17 mouse cellular contexts compared by ENCODE assay signal in the genomic region with DNA sequence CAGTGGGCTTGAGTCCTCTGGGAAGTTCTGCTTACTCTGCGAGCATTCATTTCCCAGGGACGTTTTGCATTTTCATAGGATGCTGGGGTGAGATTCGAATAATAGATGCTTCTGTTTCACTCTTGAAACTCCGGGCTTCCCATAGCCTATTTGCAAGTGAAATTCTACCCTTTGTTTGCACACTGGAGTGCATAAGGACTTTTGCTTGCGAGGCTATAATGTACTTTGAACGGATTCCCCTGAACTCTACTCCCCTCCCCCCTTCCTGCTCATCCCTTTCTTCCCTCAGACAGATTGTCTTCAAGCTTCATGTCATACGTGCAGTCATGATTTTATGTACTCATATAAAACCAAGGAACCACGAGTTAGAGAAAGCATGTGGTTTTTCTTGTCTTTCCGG. TPM values are rescaled to one million over a fixed set of nuclear protein-coding genes. Genes with fewer than 3 reads are reported as not detected.
DNase-seq lines count a peak whose midpoint lies in the region; ATAC-seq and TF ChIP-seq lines count a peak whose summit lies in the region.
"Had no signal": no experiment of that assay in that cellular context is flagged by ENCODE, and none has a peak within 500 bp of the region (broad histone marks: within the 10 kb centered on the region; RNA-seq: fewer than 3 reads in every experiment).

No protein-coding gene starts in this region.

- no peak for DNase-seq in hindbrain, embryonic 11.5 days (ENCODE audit: low spot score)
- no peak for DNase-seq in hindbrain, postnatal 0 days (ENCODE audit: low spot score)
- DNase-seq in midbrain, embryonic 10.5 days (ENCODE audit: low spot score), result no peak
- DNase-seq in midbrain, postnatal 0 days (ENCODE audit: low spot score), result no peak
- no peak for DNase-seq in gastrocnemius, adult 8-10 months (ENCODE audit: low spot score in 2 of 2)
- no peak for DNase-seq in frontal cortex, adult 2 months (ENCODE audit: extremely low spot score in 1 of 2, low spot score in 1 of 2)
- DNase-seq: adrenal gland, adult 8-10 months; cerebellum, adult 9-10 months; gastrocnemius, postnatal 36 days; kidney, adult 11 months; kidney, postnatal 4 days; layer of hippocampus, adult 9-11 months; lung, postnatal 14 days; thymus, postnatal 14 days had no signal

- H3K4me1 ChIP-seq in hindbrain, embryonic 11.5 days (replicated peaks; ENCODE audit: control insufficient read depth, insufficient read depth, low read length), result no peaks in the 10 kb centered on the region; the same call in 1 of the 2 replicates
- H3K4me1 ChIP-seq in hindbrain, postnatal 0 days (ENCODE audit: insufficient read depth, low read length), result no peaks in the 10 kb centered on the region
- H3K4me1 ChIP-seq in midbrain, embryonic 10.5 days, result peaks cover 10% of the 10 kb centered on the region
- no peaks in the 10 kb centered on the region for H3K4me1 ChIP-seq in midbrain, postnatal 0 days (ENCODE audit: insufficient read depth, low read length)
- peaks cover 7% of the 10 kb centered on the region; the same call in 1 of the 2 replicates for H3K4me1 ChIP-seq in midbrain, embryonic 12.5 days
- H3K4me1 ChIP-seq: limb, embryonic 13.5 days had no signal

- H3K4me3 ChIP-seq in hindbrain, embryonic 11.5 days (ENCODE audit: low read depth, low read length), result no peak overlapping the region
- no peak overlapping the region for H3K4me3 ChIP-seq in hindbrain, postnatal 0 days (ENCODE audit: low read length)
- H3K4me3 ChIP-seq in midbrain, embryonic 10.5 days, result no peak overlapping the region
- H3K4me3 ChIP-seq in midbrain, postnatal 0 days (ENCODE audit: low read depth, low read length), result no peak overlapping the region
- H3K4me3 ChIP-seq in midbrain, embryonic 12.5 days, result no peak overlapping the region
- H3K4me3 ChIP-seq: hindbrain, embryonic 13.5 days; limb, embryonic 13.5 days had no signal

- H3K9ac ChIP-seq in hindbrain, embryonic 11.5 days (ENCODE audit: low read depth, low read length), result no peak overlapping the region
- H3K9ac ChIP-seq in hindbrain, postnatal 0 days (replicated peaks; ENCODE audit: low read length), result no peak overlapping the region
- no peak overlapping the region for H3K9ac ChIP-seq in midbrain, postnatal 0 days (replicated peaks; ENCODE audit: low read length, poor library complexity, severe bottlenecking)
- no peak overlapping the region for H3K9ac ChIP-seq in midbrain, embryonic 12.5 days (replicated peaks)
- H3K9ac ChIP-seq: hindbrain, embryonic 13.5 days; limb, embryonic 13.5 days had no signal

- H3K4me2 ChIP-seq in hindbrain, embryonic 11.5 days (replicated peaks; ENCODE audit: low read depth, low read length), result no peak overlapping the region
- no peak overlapping the region for H3K4me2 ChIP-seq in hindbrain, postnatal 0 days (ENCODE audit: low read depth, low read length)
- no peak overlapping the region for H3K4me2 ChIP-seq in midbrain, postnatal 0 days (ENCODE audit: low read depth, low read length, poor library complexity, severe bottlenecking)
- no peak overlapping the region for H3K4me2 ChIP-seq in midbrain, embryonic 12.5 days (replicated peaks)
- H3K4me2 ChIP-seq: hindbrain, embryonic 13.5 days; limb, embryonic 13.5 days had no signal

- no peak overlapping the region for H3K27ac ChIP-seq in hindbrain, embryonic 11.5 days (ENCODE audit: low read depth, low read length)
- no peak overlapping the region for H3K27ac ChIP-seq in hindbrain, postnatal 0 days
- H3K27ac ChIP-seq in midbrain, embryonic 10.5 days (replicated peaks), result peak overlapping the region; percentile 71; the same call in 1 of the 2 replicates
- no peak overlapping the region for H3K27ac ChIP-seq in midbrain, postnatal 0 days (ENCODE audit: low read depth, low read length)
- H3K27ac ChIP-seq in midbrain, embryonic 12.5 days (replicated peaks), result peak overlapping the region; percentile 56; the same call in 1 of the 2 replicates
- H3K27ac ChIP-seq: hindbrain, embryonic 13.5 days; limb, embryonic 13.5 days had no signal

- H3K36me3 ChIP-seq in hindbrain, embryonic 11.5 days (ENCODE audit: control insufficient read depth, insufficient read depth, low read length), result no peaks in the 10 kb centered on the region
- no peaks in the 10 kb centered on the region for H3K36me3 ChIP-seq in hindbrain, postnatal 0 days (ENCODE audit: insufficient read depth, low read length)
- no peaks in the 10 kb centered on the region for H3K36me3 ChIP-seq in midbrain, embryonic 10.5 days
- no peaks in the 10 kb centered on the region for H3K36me3 ChIP-seq in midbrain, postnatal 0 days (ENCODE audit: insufficient read depth, low read length)
- H3K36me3 ChIP-seq in midbrain, embryonic 12.5 days, result no peaks in the 10 kb centered on the region
- H3K36me3 ChIP-seq: hindbrain, embryonic 13.5 days; limb, embryonic 13.5 days had no signal

- ATAC-seq in hindbrain, embryonic 11.5 days (ENCODE audit: low FRiP score), result peak; percentile 78
- ATAC-seq in hindbrain, postnatal 0 days, result no peak
- ATAC-seq in midbrain, postnatal 0 days (ENCODE audit: low FRiP score), result no peak
- peak; percentile 69 for ATAC-seq in midbrain, embryonic 12.5 days (ENCODE audit: low FRiP score, low read depth)

- no peaks in the 10 kb centered on the region for H3K9me3 ChIP-seq in hindbrain, embryonic 11.5 days (ENCODE audit: control insufficient read depth, low read length)
- H3K9me3 ChIP-seq in hindbrain, postnatal 0 days (ENCODE audit: low read length), result no peaks in the 10 kb centered on the region
- no peaks in the 10 kb centered on the region for H3K9me3 ChIP-seq in midbrain, embryonic 10.5 days (replicated peaks)
- no peaks in the 10 kb centered on the region for H3K9me3 ChIP-seq in midbrain, postnatal 0 days (ENCODE audit: low read length)
- H3K9me3 ChIP-seq in midbrain, embryonic 12.5 days, result no peaks in the 10 kb centered on the region
- H3K9me3 ChIP-seq: hindbrain, embryonic 13.5 days; limb, embryonic 13.5 days had no signal

- H3K27me3 ChIP-seq in hindbrain, embryonic 11.5 days (ENCODE audit: control insufficient read depth, insufficient read depth, low read length), result no peaks in the 10 kb centered on the region
- H3K27me3 ChIP-seq in hindbrain, postnatal 0 days (ENCODE audit: insufficient read depth, low read length), result no peaks in the 10 kb centered on the region
- H3K27me3 ChIP-seq in midbrain, embryonic 10.5 days (ENCODE audit: low read depth, poor library complexity, severe bottlenecking), result no peaks in the 10 kb centered on the region
- no peaks in the 10 kb centered on the region for H3K27me3 ChIP-seq in midbrain, postnatal 0 days (ENCODE audit: insufficient read depth, low read length)
- H3K27me3 ChIP-seq in midbrain, embryonic 12.5 days, result no peaks in the 10 kb centered on the region
- H3K27me3 ChIP-seq: hindbrain, embryonic 13.5 days; limb, embryonic 13.5 days had no signal

- TF ChIP-seq CTCF in hindbrain, postnatal 0 days (IDR thresholded peaks at IDR 0.05; ENCODE audit: low read depth), result no peak
- TF ChIP-seq CTCF in midbrain, postnatal 0 days (IDR thresholded peaks at IDR 0.05), result no peak

- 35% methylated on average over 9 of the region's 9 CpGs for WGBS in hindbrain, embryonic 11.5 days
- WGBS in hindbrain, postnatal 0 days, result 34% methylated on average over 9 of the region's 9 CpGs
- WGBS in midbrain, embryonic 10.5 days, result 51% methylated on average over 9 of the region's 9 CpGs
- WGBS in midbrain, postnatal 0 days, result 29% methylated on average over 9 of the region's 9 CpGs
- 31% methylated on average over 9 of the region's 9 CpGs for WGBS in midbrain, embryonic 12.5 days

RNA-seq across cellular contexts. Expression of gene Cnksr3, which starts 53.4 kb away (rescaled TPM):
- 5.9 and 6.3 TPM in 2 replicates for polyA plus RNA-seq in hindbrain, embryonic 11.5 days (2014; fragmentation: Nextera tagmentation; extraction: Ambion mirVana)
- 8.9 and 9.8 TPM in 2 replicates for total RNA-seq in hindbrain, postnatal 0 days (2014; rRNA removed)
- 3.7 and 4.0 TPM in 2 replicates for polyA plus RNA-seq in hindbrain, postnatal 0 days (2015; fragmentation: Nextera tagmentation; extraction: Ambion mirVana)
- 8.7 and 9.1 TPM in 2 replicates for polyA plus RNA-seq in midbrain, embryonic 10.5 days (2016; fragmentation: Nextera tagmentation; extraction: Ambion mirVana)
- 2.8 and 4.1 TPM in 2 replicates for total RNA-seq in midbrain, postnatal 0 days (2014; rRNA removed)
- 1.3 and 1.8 TPM in 2 replicates for polyA plus RNA-seq in midbrain, postnatal 0 days (2015; fragmentation: Nextera tagmentation; extraction: Ambion mirVana)
- polyA plus RNA-seq in midbrain, embryonic 12.5 days (2016; fragmentation: Nextera tagmentation; extraction: Ambion mirVana), result 6.1 and 7.3 TPM in 2 replicates
- total RNA-seq in gastrocnemius, adult 8-10 months (2022), result 1 to 10 TPM; 2.6 to 7.0 (median 3.5) TPM
- polyA plus RNA-seq in frontal cortex, adult 2 months (2012; rRNA removed), result 5.0 and 5.5 TPM in 2 replicates

Comparison
In these comparisons a context has a peak if more than half of its experiments do, and no peak if none do; other contexts are left out.
1. ATAC-seq: peak in hindbrain, embryonic 11.5 days (single experiment) and midbrain, embryonic 12.5 days (single experiment); none in hindbrain, postnatal 0 days (single experiment) and midbrain, postnatal 0 days (single experiment).
2. H3K27ac ChIP-seq: peak in midbrain, embryonic 10.5 days (single experiment) and midbrain, embryonic 12.5 days (single experiment); none in hindbrain, embryonic 11.5 days (single experiment), hindbrain, postnatal 0 days (single experiment) and midbrain, postnatal 0 days (single experiment).